Mouse (Mus musculus): ENCODE data around the gene B4galt5. TPM values are rescaled to one million over a fixed set of nuclear protein-coding genes. Genes with fewer than 3 reads are reported as not detected.

The B4galt5 gene
- polyA plus RNA-seq, 1 experiment from 2014 or later = 6.0 TPM

- no peak overlapping the region for H3K4me3 ChIP-seq
- WGBS = 83% methylated on average over 4 of the region's 4 CpGs
Measured at GRCm38 (mm10) chr2:167261106-167261505, 87.9 kb downstream of the B4galt5 start.

GRCm38 (mm10) chr2:167257790-167258189, 91.2 kb downstream of the B4galt5 start:
- Histone ChIP-seq H3K4me3 (no peak overlapping the region), H3K27me3 (ENCODE audit: poor library complexity, severe bottlenecking) (no peaks in the 10 kb centered on the region), H3K9me3 (no peaks in the 10 kb centered on the region), H3K4me1 (peaks cover 4% of the 10 kb centered on the region), H3K36me3 (replicated peaks) (no peaks in the 10 kb centered on the region), H3K27ac (no peak overlapping the region)
- DNase-seq (ENCODE audit: extremely low spot score, low spot score) = no peak
- WGBS = 68% methylated on average over 3 of the region's 3 CpGs

More at GRCm38 (mm10) chr2:167261106-167261505, 87.9 kb downstream of the B4galt5 start:
- DNase-seq (ENCODE audit: extremely low spot score, low spot score) = no peak
- no peaks in the 10 kb centered on the region for H3K9me3 ChIP-seq
- H3K36me3 ChIP-seq (replicated peaks) = no peaks in the 10 kb centered on the region
- H3K27ac ChIP-seq = no peak overlapping the region
- H3K27me3 ChIP-seq (ENCODE audit: poor library complexity, severe bottlenecking) = no peaks in the 10 kb centered on the region
- no peaks in the 10 kb centered on the region for H3K4me1 ChIP-seq

GRCm38 (mm10) chr2:167254808-167255207, 94.2 kb downstream of the B4galt5 start:
- no peaks in the 10 kb centered on the region for H3K27me3 ChIP-seq (ENCODE audit: poor library complexity, severe bottlenecking)
- peaks cover 32% of the 10 kb centered on the region for H3K4me1 ChIP-seq
- WGBS = 85% methylated on average over 6 of the region's 6 CpGs
- no peak overlapping the region for H3K27ac ChIP-seq
- no peaks in the 10 kb centered on the region for H3K9me3 ChIP-seq
- DNase-seq (ENCODE audit: extremely low spot score, low spot score) = no peak
- no peak overlapping the region for H3K4me3 ChIP-seq
- no peaks in the 10 kb centered on the region for H3K36me3 ChIP-seq (replicated peaks)

GRCm38 (mm10) chr2:167254185-167254584, 94.8 kb downstream of the B4galt5 start:
- H3K4me1 ChIP-seq = peaks cover 33% of the 10 kb centered on the region
- no peak for DNase-seq (ENCODE audit: extremely low spot score, low spot score)
- 77% methylated on average over 7 of the region's 7 CpGs for WGBS
- H3K27me3 ChIP-seq (ENCODE audit: poor library complexity, severe bottlenecking) = no peaks in the 10 kb centered on the region
- H3K36me3 ChIP-seq (replicated peaks) = no peaks in the 10 kb centered on the region
- H3K27ac ChIP-seq = no peak overlapping the region
- no peaks in the 10 kb centered on the region for H3K9me3 ChIP-seq
- H3K4me3 ChIP-seq = no peak overlapping the region

- H3K4me1 ChIP-seq = peaks cover 33% of the 10 kb centered on the region
- H3K27me3 ChIP-seq (ENCODE audit: poor library complexity, severe bottlenecking) = no peaks in the 10 kb centered on the region
- no peak overlapping the region for H3K4me3 ChIP-seq
- no peak overlapping the region for H3K27ac ChIP-seq
- no peaks in the 10 kb centered on the region for H3K9me3 ChIP-seq
- 82% methylated on average over 5 of the region's 5 CpGs for WGBS
- H3K36me3 ChIP-seq (replicated peaks) = no peaks in the 10 kb centered on the region
- DNase-seq (ENCODE audit: extremely low spot score, low spot score) = no peak
Measured at GRCm38 (mm10) chr2:167253476-167253875, 95.5 kb downstream of the B4galt5 start.

- Histone ChIP-seq H3K9me3 (no peaks in the 10 kb centered on the region), H3K4me1 (peaks cover 39% of the 10 kb centered on the region), H3K4me3 (no peak overlapping the region), H3K27ac (peak overlapping the region; percentile 60), H3K27me3 (ENCODE audit: poor library complexity, severe bottlenecking) (no peaks in the 10 kb centered on the region), H3K36me3 (replicated peaks) (no peaks in the 10 kb centered on the region)
- 53% methylated on average over 3 of the region's 3 CpGs for WGBS
- no peak for DNase-seq (ENCODE audit: extremely low spot score, low spot score)
Measured at GRCm38 (mm10) chr2:167252057-167252687, 96.8 kb downstream of the B4galt5 start.

GRCm38 (mm10) chr2:167250736-167251337, 98.1 kb downstream of the B4galt5 start:
- no peaks in the 10 kb centered on the region for H3K36me3 ChIP-seq (replicated peaks)
- no peak overlapping the region for H3K4me3 ChIP-seq
- H3K27me3 ChIP-seq (ENCODE audit: poor library complexity, severe bottlenecking) = no peaks in the 10 kb centered on the region
- WGBS = 28% methylated on average over 7 of the region's 7 CpGs
- DNase-seq (ENCODE audit: extremely low spot score, low spot score) = no peak
- H3K27ac ChIP-seq = peak overlapping the region; percentile 60
- no peaks in the 10 kb centered on the region for H3K9me3 ChIP-seq
- H3K4me1 ChIP-seq = peaks cover 39% of the 10 kb centered on the region

- peak overlapping the region; percentile 60; the same call in 1 of the 2 replicates for H3K27ac ChIP-seq
- WGBS = 42% methylated on average over 11 of the region's 11 CpGs
- peaks cover 39% of the 10 kb centered on the region for H3K4me1 ChIP-seq
Measured at GRCm38 (mm10) chr2:167250003-167250735, 98.8 kb downstream of the B4galt5 start.

GRCm38 (mm10) chr2:167249591-167249990, 99.4 kb downstream of the B4galt5 start:
- H3K4me1 ChIP-seq = peaks cover 39% of the 10 kb centered on the region
- H3K36me3 ChIP-seq (replicated peaks) = no peaks in the 10 kb centered on the region
- H3K27ac ChIP-seq = 0 out of 2 replicates have a peak overlapping the region, but pooled peaks have one; percentile 0
- no peak overlapping the region for H3K4me3 ChIP-seq
- H3K27me3 ChIP-seq (ENCODE audit: poor library complexity, severe bottlenecking) = no peaks in the 10 kb centered on the region
- DNase-seq (ENCODE audit: extremely low spot score, low spot score) = no peak
- 0 out of 2 replicates have a peak, but pooled peaks cover 5% of the 10 kb centered on the region for H3K9me3 ChIP-seq
- 66% methylated on average over 3 of the region's 3 CpGs for WGBS

More at GRCm38 (mm10) chr2:167250003-167250735, 98.8 kb downstream of the B4galt5 start:
- Histone ChIP-seq H3K27me3 (ENCODE audit: poor library complexity, severe bottlenecking) (no peaks in the 10 kb centered on the region), H3K36me3 (replicated peaks) (no peaks in the 10 kb centered on the region), H3K4me3 (no peak overlapping the region), H3K9me3 (no peaks in the 10 kb centered on the region)
- no peak for DNase-seq (ENCODE audit: extremely low spot score, low spot score)

Other genes with a start within 250 kb of the B4galt5 start
- 0.71 and 0.93 TPM in 2 replicates for gene Kcnb1, start 159.0 kb downstream of the B4galt5 start, polyA plus RNA-seq (2016; fragmentation: Nextera tagmentation; extraction: Ambion mirVana)
- 13.5 and 13.7 TPM in 2 replicates for gene Ptgis, start 108.6 kb downstream of the B4galt5 start, polyA plus RNA-seq (2016; fragmentation: Nextera tagmentation; extraction: Ambion mirVana)
- gene Slc9a8, start 72.5 kb upstream of the B4galt5 start, polyA plus RNA-seq (2016; fragmentation: Nextera tagmentation; extraction: Ambion mirVana) = 24.0 and 24.4 TPM in 2 replicates
- gene Rnf114, start 143.5 kb upstream of the B4galt5 start, polyA plus RNA-seq (2016; fragmentation: Nextera tagmentation; extraction: Ambion mirVana) = 136 and 137 TPM in 2 replicates
- gene Spata2, start 143.7 kb upstream of the B4galt5 start, polyA plus RNA-seq (2016; fragmentation: Nextera tagmentation; extraction: Ambion mirVana) = 21.0 and 21.5 TPM in 2 replicates
- 40.4 and 46.9 TPM in 2 replicates for gene Snai1, start 189.0 kb upstream of the B4galt5 start, polyA plus RNA-seq (2016; fragmentation: Nextera tagmentation; extraction: Ambion mirVana)